Mouse (Mus musculus) kidney, adult 2 months (tissue): Measurements from ENCODE around the gene Nploc4.

Source experiments
- CTCF ChIP-seq: fragments of 200-500 bp; conservative IDR thresholded peaks from 2 replicates; pipeline ENCODE4 v1.5.1; 2011; ENCODE audit warnings: low read depth, mild to moderate bottlenecking, control low read depth, low read length, moderate library complexity, mixed read lengths; ENCODE audit not compliant: insufficient read depth, insufficient read length
- POLR2A ChIP-seq: fragments of 200-500 bp; IDR thresholded peaks from one replicate; pipeline ENCODE4 v1.6.1; 2011; ENCODE audit warnings: low read depth, low read length, control low read depth

DNA sequence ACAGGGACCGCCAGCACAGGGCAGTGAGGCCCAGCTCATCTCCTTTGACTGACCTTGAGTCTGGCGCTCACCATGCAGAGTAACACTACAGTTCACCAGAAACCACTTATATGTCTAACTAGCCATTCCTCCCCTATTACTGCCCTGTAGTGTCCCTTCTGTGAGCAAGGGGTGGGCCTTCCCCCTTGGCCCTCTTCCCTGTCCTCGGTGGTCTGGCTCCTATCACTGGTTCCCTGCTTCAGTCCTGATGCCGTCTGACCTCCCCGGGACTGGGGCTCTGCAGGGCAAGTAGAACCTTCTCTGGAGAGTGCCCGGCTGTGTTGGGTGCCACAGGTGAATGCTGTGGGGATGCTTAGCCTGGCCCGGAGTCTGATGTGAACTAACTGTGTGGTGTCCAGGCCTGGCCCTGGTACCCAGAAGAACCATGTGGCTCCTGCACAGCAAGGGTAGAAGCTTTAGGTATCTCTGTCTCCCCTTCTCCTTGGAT is 46.0 kb upstream of the Nploc4 start:
- no peak for TF ChIP-seq CTCF
- TF ChIP-seq POLR2A = no peak
